In the genomic region with DNA sequence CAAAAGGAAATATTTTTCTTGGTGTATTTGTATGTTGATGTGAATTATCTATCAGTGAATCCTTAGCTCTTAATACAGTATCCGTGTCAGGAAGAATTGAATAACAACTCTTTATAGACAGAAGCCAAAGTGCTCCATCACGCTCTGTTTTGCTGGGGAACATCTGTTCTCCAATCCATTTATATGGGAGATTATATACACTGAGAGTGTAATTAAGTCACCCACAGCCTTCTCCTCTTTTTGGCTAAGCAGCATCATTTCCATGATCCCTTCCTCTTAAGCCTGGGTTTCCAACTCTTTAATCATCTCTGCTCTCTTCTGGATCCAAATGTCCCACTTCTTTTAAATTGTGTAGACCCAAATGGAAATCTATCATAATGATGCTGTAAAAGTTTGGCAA, we compare ENCODE assay signal across 18 mouse cellular contexts.
"Had no signal": no experiment of that assay in that cellular context is flagged by ENCODE, and none has a peak within 500 bp of the region (broad histone marks: within the 10 kb centered on the region; RNA-seq: fewer than 3 reads in every experiment).

No protein-coding gene starts in this region.

- DNase-seq: kidney, adult 8-10 months; kidney, postnatal 25 days; liver; liver, embryonic 13.5 days; liver, postnatal 0 days; lung, postnatal 14 days; right cerebral cortex, adult 18-20 months; right cerebral cortex, postnatal 25 days; thymus, adult 2 months; thymus, postnatal 25 days had no signal

- H3K4me3 ChIP-seq: left cerebral cortex, adult 2 months; limb, embryonic 12.5 days; liver, embryonic 13.5 days; lung, embryonic 15.5 days; megakaryocyte, embryonic 14.5 days; midbrain, embryonic 12.5 days had no signal

- H3K36me3 ChIP-seq: limb, embryonic 12.5 days; liver, embryonic 13.5 days; lung, embryonic 15.5 days; midbrain, embryonic 12.5 days had no signal

- H3K4me2 ChIP-seq: limb, embryonic 12.5 days; liver, embryonic 13.5 days; lung, embryonic 15.5 days; midbrain, embryonic 12.5 days had no signal

- H3K4me1 ChIP-seq: limb, embryonic 12.5 days; liver, embryonic 13.5 days; lung, embryonic 15.5 days; megakaryocyte, embryonic 14.5 days; midbrain, embryonic 12.5 days had no signal

- H3K27me3 ChIP-seq: limb, embryonic 12.5 days; liver, embryonic 13.5 days; lung, embryonic 15.5 days; megakaryocyte, embryonic 14.5 days; midbrain, embryonic 12.5 days had no signal

- ATAC-seq: intestine, postnatal 0 days; liver, postnatal 0 days; midbrain, embryonic 16.5 days had no signal

- H3K9ac ChIP-seq: limb, embryonic 12.5 days; liver, embryonic 13.5 days; liver, postnatal 0 days; lung, embryonic 15.5 days; midbrain, embryonic 12.5 days had no signal

- H3K9me3 ChIP-seq: limb, embryonic 12.5 days; liver, embryonic 13.5 days; lung, embryonic 15.5 days; megakaryocyte, embryonic 14.5 days; midbrain, embryonic 12.5 days had no signal

- H3K27ac ChIP-seq: left cerebral cortex, adult 2 months; limb, embryonic 12.5 days; liver, embryonic 13.5 days; lung, embryonic 15.5 days; macrophage; midbrain, embryonic 12.5 days had no signal
